Mouse (Mus musculus): ENCODE results near the gene Zfp239. TPM values are rescaled to one million over a fixed set of nuclear protein-coding genes. Genes with fewer than 3 reads are reported as not detected.

Zfp239 gene
- polyA plus RNA-seq, 1 experiment from 2014 or later, result 3.0 TPM

- Histone ChIP-seq H3K9ac (ENCODE audit: low read length) (no peak overlapping the region), H3K27ac (ENCODE audit: low read length) (no peak overlapping the region), H3K36me3 (ENCODE audit: control insufficient read depth, insufficient read depth) (no peaks in the 10 kb centered on the region), H3K4me2 (ENCODE audit: low read depth, low read length) (no peak overlapping the region), H3K4me1 (ENCODE audit: control insufficient read depth, insufficient read depth, low read length) (peaks cover 6% of the 10 kb centered on the region), H3K9me3 (replicated peaks; ENCODE audit: control insufficient read depth, low read length) (no peaks in the 10 kb centered on the region), H3K4me3 (ENCODE audit: low read length) (no peak overlapping the region), H3K27me3 (ENCODE audit: control insufficient read depth, insufficient read depth, low read length) (no peaks in the 10 kb centered on the region)
- 62% methylated on average over 9 of the region's 9 CpGs for WGBS
- ATAC-seq (replicated peaks; ENCODE audit: extremely low read depth, insufficient read depth, low FRiP score), result no peak
Observed at GRCm38 (mm10) chr6:117901510-117902402, 39.9 kb downstream of the Zfp239 start.

- WGBS, result 79% methylated on average over 4 of the region's 4 CpGs
- no peak overlapping the region for H3K4me3 ChIP-seq (ENCODE audit: low read length)
- no peaks in the 10 kb centered on the region for H3K36me3 ChIP-seq (ENCODE audit: control insufficient read depth, insufficient read depth)
- no peak overlapping the region for H3K4me2 ChIP-seq (ENCODE audit: low read depth, low read length)
- ATAC-seq (replicated peaks; ENCODE audit: extremely low read depth, insufficient read depth, low FRiP score), result no peak
- no peak overlapping the region for H3K27ac ChIP-seq (ENCODE audit: low read length)
- H3K9ac ChIP-seq (ENCODE audit: low read length), result no peak overlapping the region
- no peaks in the 10 kb centered on the region for H3K27me3 ChIP-seq (ENCODE audit: control insufficient read depth, insufficient read depth, low read length)
- peaks cover 6% of the 10 kb centered on the region for H3K4me1 ChIP-seq (ENCODE audit: control insufficient read depth, insufficient read depth, low read length)
- no peaks in the 10 kb centered on the region for H3K9me3 ChIP-seq (replicated peaks; ENCODE audit: control insufficient read depth, low read length)
Observed at GRCm38 (mm10) chr6:117902556-117902955, 40.7 kb downstream of the Zfp239 start.

GRCm38 (mm10) chr6:117903836-117904235 is 41.9 kb downstream of the Zfp239 start:
- Histone ChIP-seq H3K9me3 (replicated peaks; ENCODE audit: control insufficient read depth, low read length) (no peaks in the 10 kb centered on the region), H3K4me1 (ENCODE audit: control insufficient read depth, insufficient read depth, low read length) (peaks cover 10% of the 10 kb centered on the region), H3K9ac (ENCODE audit: low read length) (no peak overlapping the region), H3K36me3 (ENCODE audit: control insufficient read depth, insufficient read depth) (no peaks in the 10 kb centered on the region), H3K27ac (ENCODE audit: low read length) (no peak overlapping the region), H3K27me3 (ENCODE audit: control insufficient read depth, insufficient read depth, low read length) (no peaks in the 10 kb centered on the region), H3K4me3 (ENCODE audit: low read length) (no peak overlapping the region), H3K4me2 (ENCODE audit: low read depth, low read length) (no peak overlapping the region)
- 73% methylated on average over 3 of the region's 3 CpGs for WGBS
- ATAC-seq (replicated peaks; ENCODE audit: extremely low read depth, insufficient read depth, low FRiP score), result no peak

- H3K36me3 ChIP-seq (ENCODE audit: control insufficient read depth, insufficient read depth), result no peaks in the 10 kb centered on the region
- ATAC-seq (replicated peaks; ENCODE audit: extremely low read depth, insufficient read depth, low FRiP score), result no peak
Observed at GRCm38 (mm10) chr6:117905260-117905930, 43.5 kb downstream of the Zfp239 start.

DNA sequence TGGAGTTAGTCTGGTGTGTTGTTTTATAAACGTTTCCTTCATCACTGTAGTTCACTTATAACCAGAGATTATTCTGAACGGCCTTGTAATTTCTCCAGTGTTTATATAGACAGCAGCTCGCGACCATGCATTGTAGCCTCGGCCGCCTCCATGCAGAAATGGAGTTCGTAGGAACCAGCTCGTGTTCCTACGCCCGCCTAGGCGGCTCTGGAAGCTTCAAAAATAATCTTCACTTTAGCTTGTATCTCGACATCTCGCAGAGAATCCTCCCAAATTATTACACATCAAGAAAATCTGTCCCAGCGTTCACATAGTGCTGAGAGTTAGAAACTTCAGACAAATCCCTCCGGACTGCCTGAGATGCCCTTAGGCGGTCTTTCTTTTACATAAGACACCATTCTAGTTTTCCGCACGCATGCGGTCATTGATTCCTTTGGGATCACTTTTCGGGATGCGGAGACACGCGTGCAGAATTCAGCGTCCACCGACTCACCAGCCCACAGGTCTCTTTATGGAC is 44.2 kb downstream of the Zfp239 start:
- Histone ChIP-seq H3K4me1 (ENCODE audit: control insufficient read depth, insufficient read depth, low read length) (peaks cover 25% of the 10 kb centered on the region), H3K27me3 (ENCODE audit: control insufficient read depth, insufficient read depth, low read length) (no peaks in the 10 kb centered on the region), H3K36me3 (ENCODE audit: control insufficient read depth, insufficient read depth) (no peaks in the 10 kb centered on the region), H3K4me3 (ENCODE audit: low read length) (peak overlapping the region; percentile 92), H3K27ac (ENCODE audit: low read length) (peak overlapping the region; percentile 93), H3K4me2 (ENCODE audit: low read depth, low read length) (peak overlapping the region; percentile 64), H3K9ac (ENCODE audit: low read length) (peak overlapping the region; percentile 87), H3K9me3 (replicated peaks; ENCODE audit: control insufficient read depth, low read length) (no peaks in the 10 kb centered on the region)
- ATAC-seq (replicated peaks; ENCODE audit: extremely low read depth, insufficient read depth, low FRiP score), result 0 out of 2 replicates have a peak, but pooled peaks have one; percentile 0
- WGBS, result under 1% methylated on average over 25 of the region's 25 CpGs

More at GRCm38 (mm10) chr6:117905260-117905930, 43.5 kb downstream of the Zfp239 start:
- peak overlapping the region; percentile 93 for H3K27ac ChIP-seq (ENCODE audit: low read length)
- H3K9me3 ChIP-seq (replicated peaks; ENCODE audit: control insufficient read depth, low read length), result no peaks in the 10 kb centered on the region
- 15% methylated on average over 4 of the region's 4 CpGs for WGBS
- peak overlapping the region; percentile 92 for H3K4me3 ChIP-seq (ENCODE audit: low read length)
- peaks cover 21% of the 10 kb centered on the region for H3K4me1 ChIP-seq (ENCODE audit: control insufficient read depth, insufficient read depth, low read length)
- peak overlapping the region; percentile 87 for H3K9ac ChIP-seq (ENCODE audit: low read length)
- H3K27me3 ChIP-seq (ENCODE audit: control insufficient read depth, insufficient read depth, low read length), result no peaks in the 10 kb centered on the region
- peak overlapping the region; percentile 64 for H3K4me2 ChIP-seq (ENCODE audit: low read depth, low read length)

DNA sequence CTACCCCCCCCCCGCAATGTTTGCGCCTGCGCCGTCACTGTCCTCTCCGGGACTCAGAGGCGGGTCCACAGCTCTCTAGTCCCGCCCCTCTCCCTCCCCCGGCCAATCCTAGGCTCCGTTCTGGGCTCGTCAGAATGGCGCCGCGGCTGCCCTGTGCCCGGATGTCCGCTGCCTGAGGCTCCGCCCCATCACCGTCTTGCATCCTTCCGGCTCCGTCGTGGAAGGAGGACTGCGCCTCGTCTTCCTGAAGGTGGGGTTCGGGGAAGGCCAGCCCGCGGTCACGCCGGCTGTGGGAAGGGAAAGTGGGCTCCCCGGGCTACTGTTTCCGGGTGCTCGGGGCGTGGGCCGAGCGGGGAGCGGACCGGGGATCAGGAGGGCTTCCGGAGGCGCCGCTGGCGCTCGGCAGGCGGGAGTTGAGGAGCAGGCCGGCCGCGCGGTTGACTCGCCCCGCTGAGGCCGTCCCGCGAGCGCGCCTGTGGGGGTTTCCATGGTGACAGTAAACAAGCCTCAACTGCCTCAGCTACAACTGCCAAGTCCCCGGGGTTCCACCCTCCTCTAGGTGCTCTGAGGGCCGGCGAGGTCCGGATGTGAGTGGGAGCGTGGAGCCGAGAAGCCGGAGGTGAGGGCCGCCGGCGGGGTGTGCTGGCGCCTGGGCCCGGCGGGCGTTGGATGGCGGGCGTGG is 44.8 kb downstream of the Zfp239 start:
- WGBS, result 1% methylated on average over 62 of the region's 68 CpGs
- Histone ChIP-seq H3K9ac (ENCODE audit: low read length) (peak overlapping the region; percentile 93), H3K4me2 (ENCODE audit: low read depth, low read length) (peak overlapping the region; percentile 87), H3K36me3 (ENCODE audit: control insufficient read depth, insufficient read depth) (no peaks in the 10 kb centered on the region), H3K27me3 (ENCODE audit: control insufficient read depth, insufficient read depth, low read length) (no peaks in the 10 kb centered on the region), H3K27ac (ENCODE audit: low read length) (peak overlapping the region; percentile 97), H3K4me3 (ENCODE audit: low read length) (peak overlapping the region; percentile 92), H3K9me3 (replicated peaks; ENCODE audit: control insufficient read depth, low read length) (no peaks in the 10 kb centered on the region), H3K4me1 (ENCODE audit: control insufficient read depth, insufficient read depth, low read length) (peaks cover 27% of the 10 kb centered on the region)
- peak; percentile 96 for ATAC-seq (replicated peaks; ENCODE audit: extremely low read depth, insufficient read depth, low FRiP score)

DNA sequence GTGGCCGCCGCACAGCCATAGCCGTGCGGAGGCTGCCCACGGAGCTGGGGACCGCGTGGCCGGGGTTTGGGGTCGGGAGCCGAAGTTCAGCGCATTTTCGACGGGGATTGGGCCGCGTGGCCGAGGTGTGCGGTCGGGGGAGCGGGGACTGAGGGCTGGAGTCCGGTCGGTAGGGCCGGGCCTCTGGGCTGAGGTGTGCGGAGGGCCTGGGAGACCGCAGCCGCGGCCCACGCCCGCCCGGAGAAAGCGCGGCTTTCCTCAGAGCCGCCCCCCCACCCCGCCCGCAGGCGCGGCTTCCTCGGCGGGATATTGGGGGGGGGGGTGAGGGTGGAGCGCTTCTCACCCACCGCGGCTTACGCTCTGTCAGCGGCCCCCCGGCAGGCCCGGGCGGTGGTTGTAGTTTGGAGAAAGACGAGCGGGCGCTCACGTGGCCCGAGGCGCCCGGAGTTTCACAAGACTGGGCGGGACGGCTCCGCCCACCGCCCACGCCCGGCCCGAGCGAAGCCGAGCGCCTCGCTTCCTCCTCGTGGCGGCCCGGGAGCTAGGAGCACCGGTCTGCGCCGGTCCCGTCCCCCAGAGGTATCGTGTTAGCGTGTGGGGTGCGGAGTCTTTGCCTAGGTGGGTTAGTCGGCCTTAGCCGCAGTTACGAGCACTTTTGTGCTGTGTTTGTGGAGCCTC is 45.5 kb downstream of the Zfp239 start:
- Histone ChIP-seq H3K9ac (ENCODE audit: low read length) (peak overlapping the region; percentile 93), H3K27me3 (ENCODE audit: control insufficient read depth, insufficient read depth, low read length) (no peaks in the 10 kb centered on the region), H3K4me2 (ENCODE audit: low read depth, low read length) (peak overlapping the region; percentile 87), H3K36me3 (ENCODE audit: control insufficient read depth, insufficient read depth) (no peaks in the 10 kb centered on the region), H3K4me3 (ENCODE audit: low read length) (peak overlapping the region; percentile 92), H3K9me3 (replicated peaks; ENCODE audit: control insufficient read depth, low read length) (no peaks in the 10 kb centered on the region), H3K4me1 (ENCODE audit: control insufficient read depth, insufficient read depth, low read length) (peaks cover 30% of the 10 kb centered on the region), H3K27ac (ENCODE audit: low read length) (peak overlapping the region; percentile 97)
- WGBS, result under 1% methylated on average over 73 of the region's 77 CpGs
- ATAC-seq (replicated peaks; ENCODE audit: extremely low read depth, insufficient read depth, low FRiP score), result peak; percentile 75

- WGBS, result under 1% methylated on average over 26 of the region's 26 CpGs
- no peaks in the 10 kb centered on the region for H3K27me3 ChIP-seq (ENCODE audit: control insufficient read depth, insufficient read depth, low read length)
- H3K27ac ChIP-seq (ENCODE audit: low read length), result peak overlapping the region; percentile 97
- H3K36me3 ChIP-seq (ENCODE audit: control insufficient read depth, insufficient read depth), result no peaks in the 10 kb centered on the region
- H3K4me2 ChIP-seq (ENCODE audit: low read depth, low read length), result peak overlapping the region; percentile 87
- H3K4me1 ChIP-seq (ENCODE audit: control insufficient read depth, insufficient read depth, low read length), result peaks cover 30% of the 10 kb centered on the region
- no peaks in the 10 kb centered on the region for H3K9me3 ChIP-seq (replicated peaks; ENCODE audit: control insufficient read depth, low read length)
- H3K4me3 ChIP-seq (ENCODE audit: low read length), result peak overlapping the region; percentile 92
- H3K9ac ChIP-seq (ENCODE audit: low read length), result peak overlapping the region; percentile 93
- ATAC-seq (replicated peaks; ENCODE audit: extremely low read depth, insufficient read depth, low FRiP score), result no peak
Observed at GRCm38 (mm10) chr6:117907979-117908355, 46.1 kb downstream of the Zfp239 start.

Measured in heart, embryonic 16.5 days (tissue).